Mouse (Mus musculus): ENCODE results near the gene Olfr568.

Olfr568 gene

DNA sequence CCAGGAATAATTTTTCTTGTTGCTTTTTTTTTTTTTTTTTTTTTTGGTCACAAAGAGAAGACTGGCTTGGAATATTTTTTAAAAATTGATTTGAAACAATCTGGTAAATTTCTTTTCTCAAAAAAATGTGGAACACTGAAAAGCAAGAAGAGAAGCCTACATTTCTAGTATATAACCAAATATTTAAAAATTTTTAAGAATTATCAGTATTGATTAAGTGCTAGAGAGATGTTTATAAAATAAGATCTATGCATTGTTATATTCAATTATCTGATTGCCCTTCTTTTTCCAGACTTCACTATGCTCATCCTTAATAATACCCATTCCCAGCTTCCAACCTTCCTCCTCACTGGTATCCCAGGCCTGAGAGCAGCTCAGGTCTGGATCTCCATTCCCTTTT, at the start of gene Olfr568:
Gene Olfr568, plus strand, starts transcription at position 301 of the 400 bp plus-strand sequence.
- no peak for DNase-seq

DNA sequence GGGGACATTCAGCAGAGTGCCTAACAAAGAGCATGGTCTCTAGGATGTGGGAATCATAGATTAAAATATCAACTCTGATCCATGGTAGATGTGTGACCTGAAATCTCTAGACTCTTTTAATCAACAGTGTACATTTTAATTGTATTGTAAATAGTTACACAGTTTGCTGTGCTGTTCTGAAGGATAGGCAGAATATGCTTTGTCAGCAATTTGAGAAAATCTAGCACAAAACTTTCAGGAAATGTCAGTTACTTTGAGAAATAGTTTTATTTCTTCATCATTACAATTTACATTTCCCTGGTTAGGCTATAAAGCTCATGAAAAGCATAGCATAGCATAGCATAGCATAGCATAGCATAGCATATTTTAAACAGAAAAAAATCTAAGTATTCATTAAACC, 21.1 kb upstream of the Olfr568 start:
- DNase-seq: no peak

- DNase-seq: no peak
These were observed 18.3 kb upstream of the Olfr568 start, which contains the start of gene Olfr566 for GRCm38 (mm10) chr7:102858665-102859064. Gene Olfr566, minus strand, starts transcription at chr7:102858765.

- no peak for DNase-seq
These were observed 13.9 kb downstream of the Olfr568 start, which contains the start of gene Olfr569 for GRCm38 (mm10) chr7:102890782-102891181. Gene Olfr569, minus strand, starts transcription at chr7:102890882.

GRCm38 (mm10) chr7:102915261-102915660, 38.3 kb downstream of the Olfr568 start:
- DNase-seq: no peak

- DNase-seq: no peak
These were observed 39.5 kb downstream of the Olfr568 start for GRCm38 (mm10) chr7:102916405-102916804.

- DNase-seq: no peak
These were observed 40.3 kb downstream of the Olfr568 start, which contains the start of gene Olfr571 for GRCm38 (mm10) chr7:102917032-102917875. Gene Olfr571, minus strand, starts transcription at chr7:102917536.

DNA sequence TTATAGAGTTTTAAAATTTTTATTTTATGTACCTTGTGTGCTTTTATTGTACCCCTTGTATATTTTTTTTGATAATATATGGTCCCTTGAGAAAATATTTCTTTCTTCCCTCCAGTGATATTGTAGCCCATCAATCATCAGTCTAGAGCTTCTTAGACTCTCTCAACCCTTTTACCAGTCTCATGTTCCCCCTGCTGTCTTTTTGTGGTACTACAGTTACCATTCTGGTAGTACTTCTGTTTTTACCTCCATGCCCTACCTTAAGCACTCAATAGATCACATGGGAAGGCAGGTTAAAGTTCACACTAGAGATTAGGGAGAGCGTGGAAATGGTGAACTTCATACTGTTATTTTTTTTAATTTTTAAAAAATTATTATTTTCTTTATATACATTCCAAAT, 42.7 kb downstream of the Olfr568 start:
- DNase-seq: peak in 1 of 2 experiments; percentile 1

GRCm38 (mm10) chr7:102924109-102924508, 47.2 kb downstream of the Olfr568 start, which contains the start of gene Olfr572:
Gene Olfr572, plus strand, starts transcription at chr7:102924409.
- no peak for DNase-seq

- no peak for DNase-seq
These were observed 50.2 kb downstream of the Olfr568 start for GRCm38 (mm10) chr7:102927105-102927504.
